Mouse (Mus musculus): ENCODE measurements around the gene Asgr1. TPM values are rescaled to one million over a fixed set of nuclear protein-coding genes. Genes with fewer than 3 reads are reported as not detected.
"Not testable (repeated sequence)": the region's sequence is repeated elsewhere in the genome, so short reads cannot be mapped to it uniquely, and the experiment has no call there.

Asgr1 gene
- total RNA-seq, 2 experiments from 2014 or later: 1.7 to 33.7 TPM

- no peak for DNase-seq (ENCODE audit: low spot score in 2 of 2)
Measured at GRCm38 (mm10) chr11:70059930-70060329, 6.0 kb downstream of the Asgr1 start.

- DNase-seq (ENCODE audit: low spot score in 2 of 2): no peak
Measured at GRCm38 (mm10) chr11:70063053-70063452, 9.2 kb downstream of the Asgr1 start.

GRCm38 (mm10) chr11:70066701-70067100 is 12.8 kb downstream of the Asgr1 start:
- no peak for DNase-seq (ENCODE audit: low spot score in 2 of 2)

GRCm38 (mm10) chr11:70068245-70068644 is 14.4 kb downstream of the Asgr1 start:
- DNase-seq (ENCODE audit: low spot score in 2 of 2): no peak

GRCm38 (mm10) chr11:70070057-70070456 is 16.2 kb downstream of the Asgr1 start:
- no peak for DNase-seq (ENCODE audit: low spot score in 2 of 2)

GRCm38 (mm10) chr11:70070603-70071002 is 16.7 kb downstream of the Asgr1 start:
- DNase-seq (ENCODE audit: low spot score in 2 of 2): not testable (repeated sequence)

- peak; percentile 60 to 62 for DNase-seq (ENCODE audit: low spot score in 2 of 2)
Measured at GRCm38 (mm10) chr11:70074379-70075071, 20.6 kb downstream of the Asgr1 start.

- DNase-seq (ENCODE audit: low spot score in 2 of 2): no peak
Measured at GRCm38 (mm10) chr11:70075581-70075980, 21.7 kb downstream of the Asgr1 start.

GRCm38 (mm10) chr11:70077441-70077840 is 23.6 kb downstream of the Asgr1 start:
- no peak for DNase-seq (ENCODE audit: low spot score in 2 of 2)

- no peak for DNase-seq (ENCODE audit: low spot score in 2 of 2)
Measured at GRCm38 (mm10) chr11:70079175-70079574, 25.3 kb downstream of the Asgr1 start.

GRCm38 (mm10) chr11:70079928-70080327 is 26.0 kb downstream of the Asgr1 start:
- DNase-seq (ENCODE audit: low spot score in 2 of 2): no peak

- no peak for DNase-seq (ENCODE audit: low spot score in 2 of 2)
Measured at GRCm38 (mm10) chr11:70080803-70081590, 27.1 kb downstream of the Asgr1 start.

- DNase-seq (ENCODE audit: low spot score in 2 of 2): no peak
Measured at GRCm38 (mm10) chr11:70084563-70084962, 30.7 kb downstream of the Asgr1 start.

- peak in 1 of 2 experiments; percentile 48 for DNase-seq (ENCODE audit: low spot score in 2 of 2)
Measured at GRCm38 (mm10) chr11:70091986-70092783, 38.3 kb downstream of the Asgr1 start, which contains the start of gene Asgr2. Gene Asgr2 (plus strand): TSS chr11:70092644.

GRCm38 (mm10) chr11:70097396-70097795 is 43.5 kb downstream of the Asgr1 start:
- no peak for DNase-seq (ENCODE audit: low spot score in 2 of 2)

GRCm38 (mm10) chr11:70099102-70099501 is 45.2 kb downstream of the Asgr1 start:
- DNase-seq (ENCODE audit: low spot score in 2 of 2): no peak

GRCm38 (mm10) chr11:70099809-70100208 is 45.9 kb downstream of the Asgr1 start:
- no peak for DNase-seq (ENCODE audit: low spot score in 2 of 2)

GRCm38 (mm10) chr11:70103701-70104315 is 49.9 kb downstream of the Asgr1 start:
- no peak for DNase-seq (ENCODE audit: low spot score in 2 of 2)

- DNase-seq (ENCODE audit: low spot score in 2 of 2): no peak
Measured at GRCm38 (mm10) chr11:70107085-70107484, 53.2 kb downstream of the Asgr1 start.
